Mouse (Mus musculus): ENCODE measurements around the gene A030014E15Rik. TPM values are rescaled to one million over a fixed set of nuclear protein-coding genes. Genes with fewer than 3 reads are reported as not detected.
A peak's percentile ranks its signal among the peaks of the same experiment; 100 is the strongest.
"Not testable (repeated sequence)": the region's sequence is repeated elsewhere in the genome, so short reads cannot be mapped to it uniquely, and the experiment has no call there.

A030014E15Rik gene
- total and polyA plus RNA-seq, 3 experiments: not detected

GRCm38 (mm10) chr1:82948601-82949000, 23.9 kb downstream of the A030014E15Rik start:
- H3K27me3 ChIP-seq (ENCODE audit: control insufficient read depth, insufficient read depth, low read length): no peaks in the 10 kb centered on the region
- intact Hi-C loops (cut with DNase I): no loop called here
- no peak overlapping the region for H3K4me3 ChIP-seq
- H3K4me1 ChIP-seq (ENCODE audit: control insufficient read depth, insufficient read depth, low read length): no peaks in the 10 kb centered on the region
- DNase-seq: no peak
- H3K9ac ChIP-seq (ENCODE audit: low read depth, low read length): no peak overlapping the region
- 91% methylated on average over 2 of the region's 2 CpGs for WGBS
- H3K79me2 ChIP-seq (replicated peaks; ENCODE audit: control insufficient read depth, insufficient read depth, low read length): no peaks in the 10 kb centered on the region
- H3K36me3 ChIP-seq (ENCODE audit: control insufficient read depth, insufficient read depth, low read length): no peaks in the 10 kb centered on the region
- TF ChIP-seq POLR2A (IDR thresholded peaks at IDR 0.05; ENCODE audit: insufficient read depth, low read depth, low read length): no peak
- TF ChIP-seq EP300 (IDR thresholded peaks at IDR 0.05; ENCODE audit: insufficient read depth, low read depth, low read length): no peak
- TF ChIP-seq CTCF (IDR thresholded peaks at IDR 0.05): no peak
- no peak overlapping the region for H3K27ac ChIP-seq

- H3K27ac ChIP-seq; DNase-seq; H3K36me3 ChIP-seq (ENCODE audit: control insufficient read depth, insufficient read depth, low read length); H3K4me3 ChIP-seq; H3K27me3 ChIP-seq (ENCODE audit: control insufficient read depth, insufficient read depth, low read length); H3K4me1 ChIP-seq (ENCODE audit: control insufficient read depth, insufficient read depth, low read length); H3K9ac ChIP-seq (ENCODE audit: low read depth, low read length); intact Hi-C loops (cut with DNase I); H3K79me2 ChIP-seq (replicated peaks; ENCODE audit: control insufficient read depth, insufficient read depth, low read length): not testable (repeated sequence)
These were observed 31.2 kb downstream of the A030014E15Rik start, which contains the start of gene Gm7544 for GRCm38 (mm10) chr1:82955913-82956312. Gene Gm7544, minus strand, starts transcription at chr1:82956013.

- Histone ChIP-seq H3K9ac (ENCODE audit: low read depth, low read length) (no peak within 1 kb of the TSS), H3K27me3 (ENCODE audit: control insufficient read depth, insufficient read depth, low read length) (no peaks in the 10 kb centered on the region), H3K4me1 (ENCODE audit: control insufficient read depth, insufficient read depth, low read length) (no peaks in the 10 kb centered on the region), H3K27ac (no peak within 1 kb of the TSS), H3K36me3 (ENCODE audit: control insufficient read depth, insufficient read depth, low read length) (no peaks in the 10 kb centered on the region), H3K79me2 (replicated peaks; ENCODE audit: control insufficient read depth, insufficient read depth, low read length) (no peaks in the 10 kb centered on the region), H3K4me3 (no peak within 1 kb of the TSS)
- TF ChIP-seq CTCF (IDR thresholded peaks at IDR 0.05) (no peak), POLR2A (IDR thresholded peaks at IDR 0.05; ENCODE audit: insufficient read depth, low read depth, low read length) (no peak), EP300 (IDR thresholded peaks at IDR 0.05; ENCODE audit: insufficient read depth, low read depth, low read length) (no peak)
- no peak for DNase-seq
- WGBS: 79% methylated on average over 11 of the region's 11 CpGs
- intact Hi-C loops (cut with DNase I): no loop called here
These were observed 35.2 kb downstream of the A030014E15Rik start, which contains the start of gene Gm47955 for GRCm38 (mm10) chr1:82959870-82960385. Gene Gm47955, plus strand, starts transcription at chr1:82960286.

- Histone ChIP-seq H3K9ac (ENCODE audit: low read depth, low read length) (no peak overlapping the region), H3K4me3 (no peak overlapping the region), H3K36me3 (ENCODE audit: control insufficient read depth, insufficient read depth, low read length) (no peaks in the 10 kb centered on the region), H3K4me1 (ENCODE audit: control insufficient read depth, insufficient read depth, low read length) (no peaks in the 10 kb centered on the region), H3K27ac (no peak overlapping the region), H3K27me3 (ENCODE audit: control insufficient read depth, insufficient read depth, low read length) (no peaks in the 10 kb centered on the region), H3K79me2 (replicated peaks; ENCODE audit: control insufficient read depth, insufficient read depth, low read length) (no peaks in the 10 kb centered on the region)
- no peak for TF ChIP-seq POLR2A (IDR thresholded peaks at IDR 0.05; ENCODE audit: insufficient read depth, low read depth, low read length)
- no peak for TF ChIP-seq CTCF (IDR thresholded peaks at IDR 0.05)
- no peak for TF ChIP-seq EP300 (IDR thresholded peaks at IDR 0.05; ENCODE audit: insufficient read depth, low read depth, low read length)
- intact Hi-C loops (cut with DNase I): no loop called here
- no peak for DNase-seq
- 67% methylated on average over 3 of the region's 3 CpGs for WGBS
These were observed 41.7 kb downstream of the A030014E15Rik start for GRCm38 (mm10) chr1:82966413-82966812.

- H3K36me3 ChIP-seq (ENCODE audit: control insufficient read depth, insufficient read depth, low read length): no peaks in the 10 kb centered on the region
- H3K4me3 ChIP-seq: no peak overlapping the region
- H3K79me2 ChIP-seq (replicated peaks; ENCODE audit: control insufficient read depth, insufficient read depth, low read length): no peaks in the 10 kb centered on the region
- TF ChIP-seq CTCF (IDR thresholded peaks at IDR 0.05) (no peak), EP300 (IDR thresholded peaks at IDR 0.05; ENCODE audit: insufficient read depth, low read depth, low read length) (no peak), POLR2A (IDR thresholded peaks at IDR 0.05; ENCODE audit: insufficient read depth, low read depth, low read length) (no peak)
- H3K4me1 ChIP-seq (ENCODE audit: control insufficient read depth, insufficient read depth, low read length): peaks cover 3% of the 10 kb centered on the region
- intact Hi-C loops (cut with DNase I): no loop called here
- WGBS: 2% methylated on average over 4 of the region's 4 CpGs
- H3K9ac ChIP-seq (ENCODE audit: low read depth, low read length): no peak overlapping the region
- DNase-seq: peak; percentile 18 to 23
- H3K27ac ChIP-seq: no peak overlapping the region; the same call in 1 of the 2 replicates
- no peaks in the 10 kb centered on the region for H3K27me3 ChIP-seq (ENCODE audit: control insufficient read depth, insufficient read depth, low read length)
These were observed 47.3 kb downstream of the A030014E15Rik start for GRCm38 (mm10) chr1:82972046-82972445.

GRCm38 (mm10) chr1:82973244-82973643, 48.5 kb downstream of the A030014E15Rik start:
- Histone ChIP-seq H3K27me3 (ENCODE audit: control insufficient read depth, insufficient read depth, low read length) (no peaks in the 10 kb centered on the region), H3K36me3 (ENCODE audit: control insufficient read depth, insufficient read depth, low read length) (no peaks in the 10 kb centered on the region), H3K9ac (ENCODE audit: low read depth, low read length) (no peak overlapping the region), H3K79me2 (replicated peaks; ENCODE audit: control insufficient read depth, insufficient read depth, low read length) (no peaks in the 10 kb centered on the region), H3K4me1 (ENCODE audit: control insufficient read depth, insufficient read depth, low read length) (peaks cover 3% of the 10 kb centered on the region), H3K4me3 (no peak overlapping the region), H3K27ac (no peak overlapping the region)
- TF ChIP-seq EP300 (IDR thresholded peaks at IDR 0.05; ENCODE audit: insufficient read depth, low read depth, low read length) (no peak), CTCF (IDR thresholded peaks at IDR 0.05) (peak; percentile 29)
- DNase-seq: no peak
- WGBS: 78% methylated on average over 1 of the region's 1 CpGs
- intact Hi-C loops (cut with DNase I): no loop called here
